Mouse (Mus musculus): ENCODE measurements at regions not wholly inside any gene's neighbourhood (a gene's known extent, or its start where the extent isn't known, plus 50 kb on each side); places are given as distances from the start of the nearest gene placed in this dataset.

- TF ChIP-seq CTCF (IDR thresholded peaks at IDR 0.05) (peak; percentile 14; the same call in 1 of the 2 replicates), EP300 (IDR thresholded peaks at IDR 0.05; ENCODE audit: insufficient read depth, low read depth, low read length) (no peak), POLR2A (IDR thresholded peaks at IDR 0.05; ENCODE audit: insufficient read depth, low read depth, low read length) (no peak)
Measured at GRCm38 (mm10) chrX:5803181-5803580, 134.3 kb downstream of the Btbd35f7 start.

All from heart, adult 2 months (tissue).